Mouse (Mus musculus) spleen, postnatal 36 days (tissue): ENCODE data around the gene Tnrc6b.
"Not testable (repeated sequence)": the region's sequence is repeated elsewhere in the genome, so short reads cannot be mapped to it uniquely, and the experiment has no call there.

ENCODE experiments used
- DNase-seq, 2 experiments: peaks; one replicate each; pipeline ENCODE4 v3.0.0; 2022; ENCODE audit warnings: low spot score in 2 of 2, mixed read lengths in 1 of 2

Gene Tnrc6b

GRCm38 (mm10) chr15:80850004-80850403 is 138.9 kb downstream of the Tnrc6b start:
- DNase-seq = no peak

- DNase-seq = no peak
Observed at GRCm38 (mm10) chr15:80850682-80851475, 139.8 kb downstream of the Tnrc6b start.

GRCm38 (mm10) chr15:80852122-80852521 is 141.0 kb downstream of the Tnrc6b start:
- DNase-seq = no peak

DNA sequence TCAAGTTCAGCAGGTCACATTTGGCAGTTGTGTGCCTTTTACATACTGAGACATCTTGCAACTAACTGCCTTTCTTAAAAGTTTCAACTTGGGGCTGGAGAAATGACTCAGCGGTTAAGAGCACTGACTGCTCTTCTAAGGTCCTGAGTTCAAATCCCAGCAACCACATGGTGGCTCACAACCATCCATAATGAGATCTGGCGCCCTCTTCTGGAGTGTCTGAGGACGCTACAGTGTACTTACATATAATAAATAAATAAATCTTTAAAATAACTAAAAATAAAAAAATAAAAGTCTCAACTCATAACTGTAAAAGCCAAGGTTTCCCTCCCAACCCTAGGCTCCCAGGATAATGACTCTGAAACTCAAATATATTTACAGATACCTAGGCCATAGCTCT is 141.4 kb downstream of the Tnrc6b start:
- DNase-seq = not testable (repeated sequence)

- no peak for DNase-seq
Observed at GRCm38 (mm10) chr15:80859366-80859765, 148.3 kb downstream of the Tnrc6b start.

- DNase-seq = no peak
Observed at GRCm38 (mm10) chr15:80861302-80861701, 150.2 kb downstream of the Tnrc6b start.

DNA sequence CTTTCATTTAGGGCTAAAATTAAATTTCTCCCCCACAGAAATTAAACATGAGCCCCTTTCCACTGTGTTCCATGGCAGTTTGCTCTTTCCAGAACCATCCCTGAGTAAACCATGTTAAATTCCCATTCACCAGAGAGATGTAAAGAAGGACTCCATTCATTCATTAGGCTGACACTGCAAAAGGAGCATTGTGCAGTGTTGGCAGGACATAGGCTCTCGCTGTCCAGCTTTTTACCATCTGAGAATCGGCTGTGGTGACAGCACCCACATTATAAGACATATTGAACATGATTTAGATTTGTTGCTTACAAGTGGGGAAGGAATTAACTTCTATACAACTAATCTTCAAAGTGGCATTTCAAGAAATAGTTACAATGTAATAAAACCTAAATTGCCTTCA is 150.9 kb downstream of the Tnrc6b start:
- no peak for DNase-seq

GRCm38 (mm10) chr15:80868603-80869002 is 157.5 kb downstream of the Tnrc6b start:
- DNase-seq = not testable (repeated sequence)

- no peak for DNase-seq
Observed at GRCm38 (mm10) chr15:80874726-80875125, 163.6 kb downstream of the Tnrc6b start.

DNA sequence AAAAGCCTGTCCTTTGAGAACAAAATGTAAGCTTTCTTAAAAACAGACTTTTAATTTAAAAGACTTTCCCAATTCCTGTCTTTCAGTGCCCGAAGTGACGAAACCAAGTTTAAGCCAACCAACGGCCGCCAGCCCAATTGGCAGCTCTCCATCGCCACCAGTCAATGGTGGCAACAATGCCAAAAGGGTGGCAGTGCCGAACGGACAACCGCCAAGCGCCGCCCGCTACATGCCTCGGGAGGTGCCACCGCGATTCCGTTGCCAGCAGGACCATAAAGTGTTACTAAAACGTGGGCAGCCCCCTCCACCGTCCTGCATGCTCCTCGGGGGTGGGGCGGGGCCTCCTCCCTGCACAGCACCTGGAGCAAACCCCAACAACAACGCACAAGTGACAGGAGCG is 165.1 kb downstream of the Tnrc6b start:
- DNase-seq = no peak

DNA sequence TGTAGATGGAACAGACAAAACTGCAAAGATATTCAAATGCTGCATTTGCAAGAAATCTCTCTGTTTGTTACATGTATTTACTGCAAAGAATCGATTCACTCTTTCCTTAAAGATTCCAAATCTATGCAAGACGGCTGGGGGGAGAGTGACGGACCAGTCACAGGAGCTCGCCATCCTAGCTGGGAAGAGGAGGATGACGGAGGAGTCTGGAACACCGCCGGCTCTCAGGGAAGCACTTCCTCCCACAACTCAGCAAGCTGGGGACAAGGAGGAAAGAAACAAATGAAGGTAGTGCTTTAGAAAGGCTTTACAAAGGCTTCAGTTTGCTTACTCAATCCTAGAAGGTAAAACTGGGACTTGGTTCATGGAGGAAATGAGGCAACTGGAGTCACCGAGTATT is 173.0 kb downstream of the Tnrc6b start:
- DNase-seq = no peak

GRCm38 (mm10) chr15:80886361-80887156 is 175.4 kb downstream of the Tnrc6b start:
- no peak for DNase-seq

- DNase-seq = no peak
Observed at GRCm38 (mm10) chr15:80892341-80892740, 181.2 kb downstream of the Tnrc6b start.

GRCm38 (mm10) chr15:80896741-80897140 is 185.6 kb downstream of the Tnrc6b start:
- DNase-seq = peak; percentile 57 to 59

GRCm38 (mm10) chr15:80897911-80898310 is 186.8 kb downstream of the Tnrc6b start:
- DNase-seq = no peak

DNA sequence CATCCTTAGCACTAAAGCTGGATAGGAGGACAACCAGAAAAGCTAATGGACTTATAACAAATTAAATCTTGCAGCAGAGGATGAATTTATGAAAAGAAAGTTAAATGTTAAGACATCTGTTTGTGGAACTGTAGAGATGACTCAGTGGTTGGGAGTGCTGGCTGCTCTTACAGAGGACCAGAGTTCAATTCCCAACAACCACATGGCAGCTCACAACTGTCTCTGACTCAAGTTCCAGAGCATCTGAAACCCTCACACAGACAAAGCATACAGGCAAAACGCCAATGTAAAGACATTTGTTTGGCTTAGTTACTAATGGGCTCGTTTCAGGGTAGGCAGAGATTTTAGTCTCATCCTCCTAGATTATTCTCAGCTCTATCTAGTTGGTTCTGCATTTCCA is 188.7 kb downstream of the Tnrc6b start:
- no peak for DNase-seq

GRCm38 (mm10) chr15:80901806-80902513 is 190.8 kb downstream of the Tnrc6b start:
- no peak for DNase-seq

DNA sequence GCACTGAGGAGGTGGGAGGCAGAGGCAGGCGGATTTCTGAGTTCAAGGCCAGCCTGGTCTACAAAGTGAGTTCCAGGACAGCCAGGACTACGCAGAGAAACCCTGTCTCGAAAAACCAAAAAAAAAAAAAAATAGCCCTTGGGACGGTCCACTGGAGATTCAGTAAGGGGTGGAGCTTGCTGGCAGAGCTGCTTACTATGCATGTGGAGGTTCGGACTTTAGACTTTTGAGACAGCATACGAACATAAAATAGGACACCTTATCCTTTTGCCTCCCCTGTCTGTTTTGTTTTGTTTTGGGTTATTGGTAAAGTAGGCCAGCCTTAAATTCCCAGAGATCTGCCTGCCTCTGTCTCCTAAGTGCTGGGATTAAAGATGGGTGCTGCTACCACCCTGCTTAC is 193.7 kb downstream of the Tnrc6b start:
- not testable (repeated sequence) for DNase-seq

DNA sequence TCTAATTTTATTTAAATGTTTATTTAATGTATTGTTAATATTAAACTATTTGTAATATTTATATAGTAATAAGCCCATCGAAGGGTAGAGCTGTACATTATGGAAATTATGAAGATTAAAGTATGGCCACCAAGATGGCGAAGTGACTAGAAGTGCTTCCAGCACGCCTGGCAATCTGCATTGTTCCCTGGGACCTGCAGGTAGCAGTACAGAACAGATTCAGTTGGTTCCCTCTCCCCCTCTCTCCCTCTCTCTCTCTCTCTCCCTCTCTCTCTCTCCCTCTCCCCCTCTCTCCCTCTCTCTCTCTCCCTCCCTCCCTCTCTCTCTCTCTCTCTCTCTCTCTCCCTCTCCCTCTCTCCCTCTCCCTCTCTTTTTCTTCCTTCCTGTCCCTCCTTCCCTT is 199.1 kb downstream of the Tnrc6b start:
- DNase-seq = no peak

DNA sequence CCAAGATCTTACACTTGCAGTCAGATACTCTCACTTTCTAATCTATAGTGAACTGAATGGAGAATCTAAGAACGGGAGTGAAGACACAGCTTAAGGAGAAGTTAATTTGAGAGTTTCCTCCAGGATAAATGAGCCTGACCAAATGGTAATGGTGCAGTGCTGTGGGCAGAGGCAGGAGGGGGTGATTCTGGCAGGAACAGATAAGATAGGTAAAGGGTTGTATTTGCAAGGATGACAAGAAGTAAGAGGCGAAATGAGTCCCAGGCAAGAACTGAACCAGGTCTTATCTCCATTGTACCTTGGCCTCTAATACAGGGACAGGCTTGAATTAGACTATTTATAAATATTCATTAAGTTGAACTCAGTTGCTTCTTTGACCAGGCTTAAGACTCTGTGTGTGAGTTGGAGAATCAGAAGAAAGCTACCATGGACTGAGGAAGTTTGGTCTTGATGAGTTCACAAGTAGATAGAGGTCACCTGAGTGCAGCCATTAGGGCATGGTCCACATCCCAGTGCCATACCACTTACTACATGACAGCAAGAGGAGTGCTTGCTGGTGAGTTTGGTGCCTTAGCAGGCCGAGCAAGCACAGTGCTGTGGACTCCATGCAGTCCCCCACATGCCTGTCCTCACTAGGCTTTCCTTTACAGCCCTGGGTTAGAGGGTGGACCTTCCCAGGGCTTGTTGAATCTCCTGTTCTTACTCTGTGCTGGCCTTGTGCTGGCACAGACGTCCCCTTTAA is 199.8 kb downstream of the Tnrc6b start:
- no peak for DNase-seq

GRCm38 (mm10) chr15:80912175-80912574 is 201.1 kb downstream of the Tnrc6b start:
- DNase-seq = no peak

GRCm38 (mm10) chr15:80913803-80914202 is 202.7 kb downstream of the Tnrc6b start:
- DNase-seq = no peak
